Mouse (Mus musculus) layer of hippocampus, adult 2 months (tissue): ENCODE results near the gene Ptgir. TPM values are rescaled to one million over a fixed set of nuclear protein-coding genes. Genes with fewer than 3 reads are reported as not detected.
A peak's percentile ranks its signal among the peaks of the same experiment; 100 is the strongest.

ENCODE experiments used
- DNase-seq, 2 experiments: peaks; one replicate each; pipeline ENCODE4 v3.0.0; 2022; ENCODE audit warnings: low spot score in 2 of 2
- H3K27ac ChIP-seq: fragments of 200-600 bp; 2 replicates; pipeline ENCODE4 v1.8.1; 2022
- H3K4me3 ChIP-seq: fragments of 200-600 bp; 2 replicates; pipeline ENCODE4 v1.8.1; 2022; ENCODE audit warnings: mild to moderate bottlenecking
- CTCF ChIP-seq: fragments of 200-600 bp; conservative IDR thresholded peaks from 2 replicates; pipeline ENCODE4 v1.8.1; 2022; ENCODE audit warnings: antibody characterized with exemption, mild to moderate bottlenecking, moderate library complexity
- total RNA-seq, 2 experiments: library from RNA; stranded (reverse); gene quantifications; 2 replicates each; pipeline ENCODE4 v1.2.3; 2021

Gene Ptgir
- total RNA-seq, 2 experiments from 2014 or later, result 0.10 to 0.20 TPM

DNA sequence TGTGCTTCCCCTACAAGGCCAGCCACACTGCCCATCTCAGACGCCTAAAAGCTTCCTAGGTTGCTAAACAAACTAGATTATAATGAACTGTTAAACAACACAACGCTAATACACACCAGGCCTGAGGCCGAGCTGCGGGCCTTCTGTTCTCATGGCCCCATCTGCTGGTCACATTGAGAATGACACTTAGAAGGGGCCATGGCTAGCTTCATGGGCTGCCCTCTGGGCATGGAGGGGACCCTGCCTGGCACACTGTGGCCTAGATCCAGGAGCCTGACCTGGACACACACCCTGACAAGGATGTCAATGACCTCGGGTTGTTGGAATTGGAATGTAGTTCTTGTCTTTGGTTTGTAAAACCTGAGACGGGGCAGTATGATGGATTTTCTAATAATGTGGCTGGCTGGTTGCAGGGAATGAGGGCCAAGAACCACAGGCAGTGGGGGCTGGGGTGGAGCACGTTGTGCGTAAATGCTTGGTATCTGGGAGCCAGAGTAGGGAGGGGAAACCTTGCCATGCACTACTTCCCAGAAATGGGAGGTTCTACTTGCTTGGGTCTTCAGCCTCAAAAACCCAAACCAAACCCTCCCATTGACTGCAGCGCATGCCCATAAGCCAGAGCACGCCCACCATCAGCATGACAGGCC, 7.6 kb downstream of the Ptgir start:
- peak; percentile 96 for TF ChIP-seq CTCF
- DNase-seq, result peak in 1 of 2 experiments; percentile 81
- Histone ChIP-seq H3K27ac (peak overlapping the region; percentile 50; the same call in 1 of the 2 replicates), H3K4me3 (no peak overlapping the region)

GRCm38 (mm10) chr7:16914453-16915343, 8.4 kb downstream of the Ptgir start:
- TF ChIP-seq CTCF, result no peak
- no peak for DNase-seq
- Histone ChIP-seq H3K4me3 (no peak overlapping the region), H3K27ac (peak overlapping the region; percentile 50; the same call in 1 of the 2 replicates)

DNA sequence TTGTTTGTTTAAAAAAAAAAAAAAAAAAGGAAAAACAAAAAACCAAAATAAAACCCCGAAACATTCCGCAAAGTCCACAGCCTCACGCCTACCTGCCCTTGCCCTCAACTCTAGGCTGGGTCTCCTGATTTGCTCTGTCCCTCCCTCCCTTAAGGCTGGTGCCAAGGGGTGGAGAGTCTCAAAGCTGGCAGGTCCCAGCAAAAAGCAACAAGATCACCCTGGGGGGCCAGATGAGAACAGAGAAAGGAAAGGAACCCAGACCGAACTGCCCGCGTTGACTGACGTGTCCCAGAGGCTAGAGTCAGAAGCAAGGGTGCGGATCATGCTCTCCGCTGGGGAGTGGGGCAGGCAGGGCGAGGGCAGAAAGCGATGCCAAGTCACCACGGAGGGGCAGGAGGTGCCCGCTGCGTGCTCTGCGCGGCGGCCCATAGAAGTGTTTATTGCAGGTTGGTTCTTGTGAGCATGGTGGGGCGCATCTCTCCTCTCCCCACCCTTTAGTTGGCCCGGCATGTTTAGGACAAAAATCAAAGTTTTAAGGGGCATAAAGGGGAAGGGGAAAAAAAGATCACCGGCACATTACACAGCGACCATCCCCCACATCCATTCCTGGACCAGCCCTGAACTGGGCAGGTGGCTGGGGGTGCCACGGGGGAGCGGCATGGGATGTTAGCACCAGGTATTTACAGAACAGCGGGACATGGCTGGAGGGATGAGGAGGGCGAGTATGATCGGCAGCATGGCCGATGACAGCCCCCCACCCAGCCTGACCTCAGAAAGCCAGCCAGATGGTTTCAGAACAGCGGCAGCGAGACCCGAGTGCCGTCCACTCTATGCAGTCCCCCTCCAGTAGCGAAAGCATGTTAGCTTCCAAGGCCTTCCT, 9.4 kb downstream of the Ptgir start:
- Histone ChIP-seq H3K27ac (peak overlapping the region; percentile 87), H3K4me3 (no peak overlapping the region)
- DNase-seq, result no peak
- TF ChIP-seq CTCF, result no peak

DNA sequence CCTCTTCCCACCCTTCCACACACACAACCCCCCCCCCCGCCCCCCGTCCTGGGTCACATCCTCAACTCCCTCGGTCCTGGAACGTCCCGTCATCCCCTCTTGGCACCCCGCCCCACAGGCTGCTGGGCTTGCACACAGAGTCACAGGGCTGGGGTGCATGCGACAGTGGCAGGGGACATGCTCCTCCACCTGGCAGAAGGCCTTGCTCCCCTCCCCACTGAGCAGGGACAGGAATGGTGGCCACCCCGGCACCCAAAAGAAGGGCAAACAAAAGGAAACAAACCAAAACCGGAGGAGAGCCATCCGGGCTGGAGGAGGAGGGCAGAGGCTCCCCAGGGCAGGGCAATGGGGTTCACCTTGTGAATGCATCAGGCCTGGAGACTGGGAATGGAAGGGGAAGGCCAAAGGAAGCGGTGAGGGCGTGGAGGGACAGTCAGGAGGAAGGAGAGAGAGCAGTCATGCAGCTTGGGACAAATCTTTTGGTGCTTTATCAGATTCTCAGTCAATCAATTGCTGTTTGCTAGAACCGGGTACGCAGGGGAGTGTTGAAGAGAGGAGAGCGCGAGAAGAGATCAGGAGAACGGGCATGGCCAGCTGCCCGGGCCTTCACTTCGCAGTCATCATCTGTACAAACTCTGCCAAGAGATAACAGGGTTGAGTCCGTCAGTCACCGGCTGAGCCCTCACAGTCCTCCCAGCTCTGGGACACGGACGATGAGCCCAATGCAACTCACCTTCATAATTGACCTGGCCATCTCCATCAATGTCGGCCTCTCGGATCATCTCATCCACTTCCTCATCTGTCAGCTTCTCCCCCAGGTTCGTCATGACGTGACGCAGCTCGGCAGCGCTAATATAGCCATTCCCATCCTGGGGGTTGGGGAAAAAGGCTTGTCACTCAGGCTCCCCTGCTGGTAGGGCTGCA, 10.3 kb downstream of the Ptgir start:
- Histone ChIP-seq H3K27ac (peak overlapping the region; percentile 87), H3K4me3 (no peak overlapping the region)
- no peak for DNase-seq
- TF ChIP-seq CTCF, result peak; percentile 30

GRCm38 (mm10) chr7:16917447-16917846, 11.2 kb downstream of the Ptgir start:
- TF ChIP-seq CTCF, result no peak
- no peak for DNase-seq
- peak overlapping the region; percentile 87 for H3K27ac ChIP-seq

GRCm38 (mm10) chr7:16918014-16918413, 11.7 kb downstream of the Ptgir start:
- Histone ChIP-seq H3K4me3 (no peak overlapping the region), H3K27ac (peak overlapping the region; percentile 87)
- DNase-seq, result peak; percentile 78 to 81
- no peak for TF ChIP-seq CTCF

More at GRCm38 (mm10) chr7:16917447-16917846, 11.2 kb downstream of the Ptgir start:
- no peak overlapping the region for H3K4me3 ChIP-seq

DNA sequence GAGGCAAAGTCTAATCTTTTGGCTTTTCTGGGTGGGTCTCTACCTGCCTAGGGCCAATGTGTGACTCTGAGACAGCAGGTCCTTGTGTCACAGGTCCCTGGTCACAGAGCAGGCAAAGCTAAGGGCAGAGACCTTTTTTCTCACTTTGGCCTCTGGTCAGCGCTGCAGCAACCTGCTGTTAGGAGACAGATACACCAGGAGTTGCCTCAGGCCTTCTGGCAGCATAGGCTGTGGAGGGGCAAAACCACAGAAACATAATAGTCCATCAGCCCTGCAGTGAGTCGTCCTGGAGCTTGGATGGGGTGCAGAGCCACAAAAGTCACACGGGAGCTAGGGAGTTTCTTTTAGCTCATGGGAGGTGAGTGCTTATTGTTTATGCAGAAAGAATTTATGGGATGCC, 12.4 kb downstream of the Ptgir start:
- peak overlapping the region; percentile 87 for H3K27ac ChIP-seq
- no peak for DNase-seq
- no peak for TF ChIP-seq CTCF

GRCm38 (mm10) chr7:16919395-16920149, 13.3 kb downstream of the Ptgir start:
- Histone ChIP-seq H3K27ac (peak overlapping the region; percentile 100), H3K4me3 (peak overlapping the region; percentile 83)
- DNase-seq, result no peak
- TF ChIP-seq CTCF, result no peak

More for the DNA sequence above, 12.4 kb downstream of the Ptgir start:
- H3K4me3 ChIP-seq, result peak overlapping the region; percentile 25; the same call in 1 of the 2 replicates

- TF ChIP-seq CTCF, result no peak
- Histone ChIP-seq H3K4me3 (peak overlapping the region; percentile 83), H3K27ac (peak overlapping the region; percentile 100)
- no peak for DNase-seq
Observed at GRCm38 (mm10) chr7:16920150-16920579, 13.9 kb downstream of the Ptgir start.

- Histone ChIP-seq H3K27ac (peak overlapping the region; percentile 100), H3K4me3 (peak overlapping the region; percentile 83)
- TF ChIP-seq CTCF, result no peak
- DNase-seq, result peak in 1 of 2 experiments; percentile 43
Observed at GRCm38 (mm10) chr7:16920818-16921791, 14.8 kb downstream of the Ptgir start.
